Mouse (Mus musculus) erythroblast, embryonic 14.5 days (primary cell): ENCODE data around the gene Dalrd3. TPM values are rescaled to one million over a fixed set of nuclear protein-coding genes. Genes with fewer than 3 reads are reported as not detected.

Experiments
- H3K27me3 ChIP-seq: 2 replicates; pipeline ENCODE4 v1.6.1; 2012; ENCODE audit warnings: inconsistent platforms; ENCODE audit not compliant: control insufficient read depth
- H3K36me3 ChIP-seq: 2 replicates; pipeline ENCODE4 v1.6.1; 2012; ENCODE audit warnings: mild to moderate bottlenecking, inconsistent platforms; ENCODE audit not compliant: control insufficient read depth
- H3K4me1 ChIP-seq: 2 replicates; pipeline ENCODE4 v1.6.1; 2012; ENCODE audit warnings: inconsistent platforms; ENCODE audit not compliant: control insufficient read depth
- H3K4me3 ChIP-seq: replicated peaks from 2 replicates; pipeline ENCODE3; 2012; ENCODE audit warnings: moderate library complexity, mild to moderate bottlenecking, inconsistent platforms
- H3K9me3 ChIP-seq: 2 replicates; pipeline ENCODE4 v1.6.1; 2012; ENCODE audit warnings: low read length, inconsistent platforms, mixed read lengths; ENCODE audit not compliant: control insufficient read depth
- GATA1 ChIP-seq: IDR thresholded peaks from 2 replicates; pipeline ENCODE4 v1.6.1; 2012; ENCODE audit warnings: low read length, inconsistent platforms, mixed read lengths
- TAL1 ChIP-seq: IDR thresholded peaks from 3 replicates; pipeline ENCODE4 v1.6.1; 2012; ENCODE audit warnings: low read length, inconsistent platforms, mixed read lengths
- polyA plus RNA-seq: library from polyadenylated mRNA; stranded (reverse); fragments of >175 nt; gene quantifications from 2 replicates; pipeline ENCODE4 v1.2.3, GENCODE M21; 2012

Gene Dalrd3
- polyA plus RNA-seq, 1 experiment: 6.0 TPM

DNA sequence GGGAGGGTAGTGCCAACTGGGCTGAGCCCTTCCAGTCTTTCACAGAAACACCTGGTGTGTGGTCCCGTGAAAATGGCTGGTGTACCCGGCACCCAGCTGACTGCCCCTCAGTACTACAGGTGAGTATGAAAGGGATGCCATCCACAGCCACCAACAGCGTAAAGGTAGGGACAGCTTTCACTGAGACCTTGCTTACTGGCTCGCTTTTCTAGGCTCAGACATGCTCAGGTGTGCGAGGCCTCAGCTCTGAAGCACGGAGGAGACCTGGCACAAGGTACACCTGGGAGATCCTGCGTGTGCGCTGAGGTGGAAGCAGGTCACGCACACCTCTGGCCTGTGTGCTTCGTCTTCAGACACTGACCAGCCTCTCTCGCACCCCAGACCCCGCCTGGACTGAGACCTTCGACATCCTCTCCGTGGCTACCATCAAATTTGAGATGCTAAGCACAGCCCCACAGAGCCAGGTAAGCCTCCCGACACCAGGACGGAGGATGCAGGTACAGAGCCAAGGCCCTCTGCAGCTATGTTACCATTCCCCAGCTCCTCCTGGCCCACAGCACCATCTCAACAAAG, 1.8 kb downstream of the Dalrd3 start:
- Histone ChIP-seq H3K36me3 (peaks cover 60% of the 10 kb centered on the region), H3K4me1 (peaks cover 56% of the 10 kb centered on the region), H3K9me3 (no peaks in the 10 kb centered on the region), H3K27me3 (no peaks in the 10 kb centered on the region), H3K4me3 (no peak overlapping the region)
- TF ChIP-seq TAL1 (no peak), GATA1 (no peak)

DNA sequence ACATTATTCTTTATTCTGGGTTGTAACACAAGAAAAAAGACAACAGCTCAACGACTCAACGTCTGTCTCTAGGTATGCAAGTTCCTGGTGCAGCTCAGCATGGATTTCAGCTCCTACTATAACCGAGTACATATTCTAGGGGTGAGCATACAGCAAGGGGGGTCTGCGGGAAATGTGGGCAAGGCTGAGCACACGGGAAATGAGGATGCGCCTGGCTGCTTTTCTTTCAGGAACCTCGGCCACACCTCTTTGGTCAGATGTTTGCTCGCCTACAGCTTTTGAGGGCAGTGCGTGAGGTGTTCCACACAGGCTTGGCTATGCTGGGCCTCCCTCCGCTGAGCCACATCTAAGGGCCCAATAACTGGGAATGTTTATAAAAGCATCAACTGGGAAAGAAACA, 2.6 kb downstream of the Dalrd3 start:
- TF ChIP-seq GATA1 (no peak), TAL1 (no peak)
- Histone ChIP-seq H3K4me3 (no peak overlapping the region), H3K4me1 (peaks cover 57% of the 10 kb centered on the region), H3K9me3 (no peaks in the 10 kb centered on the region), H3K36me3 (peaks cover 62% of the 10 kb centered on the region), H3K27me3 (no peaks in the 10 kb centered on the region)

DNA sequence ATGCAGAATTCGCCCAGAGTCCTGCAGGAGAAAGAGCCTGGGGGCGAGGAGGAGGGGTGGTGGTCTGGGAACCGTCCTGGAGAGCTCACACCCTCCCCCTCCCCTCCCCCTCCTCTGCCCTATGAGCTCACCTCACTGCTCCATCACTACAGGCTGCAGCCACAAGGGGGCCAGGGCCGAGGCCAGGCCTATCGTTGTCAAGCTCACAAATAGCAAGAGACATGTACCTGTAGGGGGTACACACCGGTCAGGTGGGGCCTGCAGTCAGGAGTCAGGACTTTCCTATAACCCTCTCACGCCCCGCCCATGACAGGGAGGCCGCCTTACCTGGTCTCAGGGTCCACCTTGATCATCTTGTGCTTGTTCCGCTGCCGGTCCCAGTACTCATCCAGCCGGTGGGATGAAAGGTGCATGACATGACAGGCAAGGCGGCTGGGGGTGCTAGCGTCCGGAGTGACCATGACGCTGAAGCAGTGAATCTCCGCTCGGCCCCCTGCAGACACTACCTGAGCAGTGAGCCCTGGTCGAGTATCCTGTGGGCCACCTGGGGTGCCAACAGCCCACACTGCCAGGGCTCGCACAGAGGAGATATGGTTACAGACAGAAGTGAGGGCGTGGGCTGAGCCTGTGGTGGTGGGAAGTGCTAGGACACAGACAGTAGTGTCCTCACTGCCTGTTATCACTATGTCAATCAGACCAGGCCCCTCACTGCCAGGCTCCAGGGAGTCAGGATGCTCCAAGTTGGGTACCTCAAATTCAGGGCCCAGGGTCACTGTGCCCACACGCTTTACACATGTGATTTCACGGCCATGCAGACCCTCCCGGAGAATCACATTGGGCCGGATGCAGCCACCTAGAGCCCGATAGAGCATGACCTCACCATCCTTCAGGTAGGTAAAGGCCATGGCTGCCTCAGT, 4.3 kb downstream of the Dalrd3 start:
- Histone ChIP-seq H3K27me3 (no peaks in the 10 kb centered on the region), H3K36me3 (peaks cover 62% of the 10 kb centered on the region), H3K9me3 (no peaks in the 10 kb centered on the region), H3K4me1 (peaks cover 57% of the 10 kb centered on the region), H3K4me3 (no peak overlapping the region)
- TF ChIP-seq TAL1: no peak
- no peak for TF ChIP-seq GATA1

DNA sequence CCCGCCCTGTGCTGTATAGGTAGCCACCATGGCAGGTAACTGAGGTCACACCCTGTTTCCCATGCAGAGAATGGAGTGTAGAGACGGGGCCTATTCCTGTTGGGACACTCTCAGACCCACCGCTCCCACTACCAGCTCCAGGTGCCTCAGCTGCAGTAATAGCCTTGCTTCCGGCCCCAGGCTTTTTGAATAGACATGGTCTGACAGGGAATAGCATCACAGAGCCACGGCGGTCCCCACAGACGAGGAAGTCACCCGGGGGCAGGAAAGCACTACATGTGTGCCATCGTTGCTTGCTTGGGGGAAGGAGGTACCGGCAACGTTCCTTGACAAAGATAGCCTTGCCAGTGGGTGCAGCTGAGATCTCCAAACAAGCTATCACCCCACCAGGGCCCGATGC, 5.2 kb downstream of the Dalrd3 start:
- Histone ChIP-seq H3K36me3 (peaks cover 62% of the 10 kb centered on the region), H3K4me3 (no peak overlapping the region), H3K4me1 (peaks cover 57% of the 10 kb centered on the region), H3K27me3 (no peaks in the 10 kb centered on the region), H3K9me3 (no peaks in the 10 kb centered on the region)
- TF ChIP-seq GATA1 (no peak), TAL1 (no peak)

DNA sequence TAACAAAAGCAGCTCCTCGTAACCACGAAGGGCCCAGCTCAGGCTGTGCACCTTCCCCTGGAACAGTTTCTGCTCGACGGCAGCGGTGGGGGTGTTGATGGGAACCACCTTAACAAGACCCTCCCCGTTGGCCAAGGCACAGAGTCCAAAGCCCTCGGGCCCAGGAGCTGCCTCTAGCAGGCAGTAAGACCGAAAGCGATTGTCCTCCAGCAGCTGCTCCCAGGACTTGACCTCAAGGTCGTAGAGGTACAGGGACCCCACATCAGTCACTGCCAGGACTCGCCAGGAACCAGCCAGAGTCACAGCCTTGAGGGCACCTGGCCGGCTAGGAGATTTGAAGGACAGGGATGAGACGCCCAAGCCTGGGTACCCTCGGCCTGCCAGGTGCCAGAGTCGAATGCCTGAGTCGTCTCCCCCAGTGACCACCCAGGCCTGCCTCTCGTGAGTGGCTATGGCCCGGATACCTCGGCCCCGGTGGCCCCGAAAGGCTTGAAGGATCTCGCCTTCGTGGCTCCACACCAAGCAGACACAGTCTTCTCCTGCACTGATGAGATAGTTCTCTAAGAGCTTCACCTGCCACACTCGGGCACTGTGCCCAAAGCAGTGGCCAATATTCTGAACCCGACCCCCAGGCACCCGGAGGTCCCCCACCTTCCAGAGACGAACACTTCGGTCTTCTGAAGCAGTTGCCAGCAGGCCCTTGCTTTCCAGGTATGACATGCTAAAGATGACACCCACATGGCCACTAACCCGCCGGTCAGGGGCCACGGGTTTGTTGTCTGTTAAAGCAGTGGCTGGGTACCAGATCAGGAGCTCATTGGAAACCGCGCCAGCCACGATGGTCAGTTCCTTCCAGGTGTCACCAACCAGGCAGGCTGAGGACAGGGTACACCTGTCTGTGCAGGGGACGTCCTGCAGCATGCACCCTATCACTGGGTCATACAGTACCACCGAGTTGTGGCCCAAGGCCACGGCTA, 5.9 kb downstream of the Dalrd3 start:
- Histone ChIP-seq H3K36me3 (peaks cover 61% of the 10 kb centered on the region), H3K4me1 (peaks cover 50% of the 10 kb centered on the region), H3K27me3 (no peaks in the 10 kb centered on the region), H3K9me3 (no peaks in the 10 kb centered on the region), H3K4me3 (no peak overlapping the region)
- no peak for TF ChIP-seq TAL1

DNA sequence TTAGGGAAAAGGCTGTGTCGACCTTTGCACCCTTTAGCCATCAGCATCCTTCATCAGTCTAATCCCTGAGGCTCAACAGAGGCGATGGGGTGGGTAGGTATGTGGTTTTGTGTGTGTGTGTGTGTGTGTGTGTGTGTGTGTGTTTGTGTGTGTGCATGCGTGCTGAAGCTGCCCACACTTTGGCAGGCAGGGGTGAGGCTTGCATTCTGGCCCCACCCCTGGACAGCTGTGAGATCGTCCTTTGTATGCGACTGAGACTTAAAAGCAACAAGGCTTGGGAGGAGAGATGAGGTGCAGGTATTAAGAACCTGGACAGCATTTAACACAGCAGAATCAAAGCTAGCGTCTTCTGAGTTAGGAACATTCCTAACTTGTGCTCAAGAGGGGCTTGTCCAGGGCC, 7.3 kb downstream of the Dalrd3 start:
- TF ChIP-seq GATA1: no peak
- no peak for TF ChIP-seq TAL1
- Histone ChIP-seq H3K4me3 (no peak overlapping the region), H3K27me3 (no peaks in the 10 kb centered on the region), H3K36me3 (peaks cover 47% of the 10 kb centered on the region), H3K9me3 (no peaks in the 10 kb centered on the region), H3K4me1 (peaks cover 39% of the 10 kb centered on the region)

DNA sequence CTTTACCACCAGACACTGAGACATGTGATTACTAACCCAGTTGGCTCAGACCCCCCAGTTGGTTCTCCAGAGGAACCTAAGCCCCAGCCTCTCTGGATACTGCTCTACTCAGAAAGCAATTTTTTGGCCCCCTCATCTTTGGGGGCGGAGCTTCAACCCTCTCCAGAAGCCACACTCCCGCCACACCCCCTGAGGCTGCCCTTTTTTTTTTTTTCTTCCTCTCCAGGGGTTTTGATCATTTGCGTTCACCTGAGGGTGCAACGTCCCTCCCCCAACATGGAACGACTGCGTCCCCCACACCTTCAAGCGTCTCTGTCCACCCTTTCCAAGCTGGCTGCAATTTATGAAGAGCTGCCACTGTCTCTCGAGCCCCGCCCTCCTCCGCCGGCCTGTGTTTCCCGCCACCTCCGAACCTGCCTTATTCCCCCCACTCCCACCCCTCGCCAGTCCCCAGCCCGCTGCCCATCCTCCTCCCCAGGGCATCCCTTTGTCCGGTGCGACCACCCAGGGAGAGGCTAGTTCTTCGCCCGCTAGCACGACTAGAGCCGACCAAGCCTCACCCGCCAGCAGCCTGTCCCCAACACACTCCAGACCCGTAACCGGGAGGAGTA, 8.4 kb downstream of the Dalrd3 start:
- no peak for TF ChIP-seq GATA1
- no peak for TF ChIP-seq TAL1
- H3K9me3 ChIP-seq: no peaks in the 10 kb centered on the region
- H3K4me1 ChIP-seq: peaks cover 39% of the 10 kb centered on the region
- peaks cover 37% of the 10 kb centered on the region for H3K36me3 ChIP-seq
- no peaks in the 10 kb centered on the region for H3K27me3 ChIP-seq
- H3K4me3 ChIP-seq: peak overlapping the region; percentile 79

DNA sequence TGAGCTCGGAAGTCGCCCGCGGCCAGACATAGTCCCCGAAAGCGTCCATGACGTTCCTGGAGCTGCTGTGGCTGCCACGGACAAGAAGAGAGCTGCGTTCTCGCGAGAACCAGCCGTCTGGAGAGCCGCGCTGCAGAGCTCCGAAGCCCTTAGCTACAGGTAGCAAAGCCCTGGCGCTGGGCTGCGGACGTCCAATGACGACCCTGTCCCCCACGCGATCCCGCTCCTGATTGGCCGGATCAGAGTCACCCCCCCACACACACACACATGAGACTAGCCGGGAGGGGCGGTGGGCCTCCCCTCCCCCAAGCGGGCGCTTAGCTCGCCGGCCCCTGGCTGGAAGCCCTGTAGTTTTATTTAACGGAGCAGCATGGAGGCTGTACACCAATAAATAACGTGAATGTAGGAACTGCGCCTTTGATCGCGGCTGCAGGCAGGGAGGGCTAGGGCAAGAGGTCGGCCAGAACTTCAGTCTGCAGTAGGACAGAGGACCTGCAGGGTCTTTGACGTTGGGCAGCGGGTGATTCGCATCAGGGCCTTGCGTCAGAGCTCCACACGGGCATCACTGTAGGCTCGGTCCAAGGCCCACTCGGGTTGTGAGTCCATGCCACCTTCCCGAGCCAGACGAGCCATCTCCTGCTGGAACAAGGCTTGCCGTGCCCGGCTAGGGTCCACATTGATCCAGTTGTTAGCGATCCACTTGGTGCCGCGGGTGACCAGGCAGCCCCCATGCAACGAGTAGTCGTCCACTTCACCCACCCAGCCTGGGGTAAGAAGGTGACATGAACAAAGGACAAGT, 9.1 kb downstream of the Dalrd3 start, which contains the start of gene Wdr6:
Wdr6 (minus strand) TSS at position 195 of the 799 bp plus-strand sequence.
- H3K4me1 ChIP-seq: peaks cover 38% of the 10 kb centered on the region
- peaks cover 30% of the 10 kb centered on the region for H3K36me3 ChIP-seq
- H3K4me3 ChIP-seq: peak within 1 kb of the TSS; percentile 79
- no peaks in the 10 kb centered on the region for H3K27me3 ChIP-seq
- TF ChIP-seq TAL1 (no peak), GATA1 (no peak)
- H3K9me3 ChIP-seq: no peaks in the 10 kb centered on the region
